Mouse (Mus musculus): ENCODE data around the gene Kcna6.

Gene Kcna6

GRCm38 (mm10) chr6:126740211-126741142, at the start of gene Kcna6:
Gene Kcna6 (minus strand): TSS chr6:126740674.
- DNase-seq (ENCODE audit: low read depth, low spot score), result peak; percentile 49

- DNase-seq (ENCODE audit: low read depth, low spot score), result peak; percentile 46
These were observed 48.4 kb upstream of the Kcna6 start for GRCm38 (mm10) chr6:126788863-126789262.

- no peak for DNase-seq (ENCODE audit: low read depth, low spot score)
These were observed 43.7 kb upstream of the Kcna6 start for GRCm38 (mm10) chr6:126784206-126784605.

GRCm38 (mm10) chr6:126783651-126784066, 43.2 kb upstream of the Kcna6 start:
- DNase-seq (ENCODE audit: low read depth, low spot score), result no peak

- no peak for DNase-seq (ENCODE audit: low read depth, low spot score)
These were observed 42.6 kb upstream of the Kcna6 start for GRCm38 (mm10) chr6:126783056-126783455.

- no peak for DNase-seq (ENCODE audit: low read depth, low spot score)
These were observed 37.4 kb upstream of the Kcna6 start for GRCm38 (mm10) chr6:126777889-126778288.

- no peak for DNase-seq (ENCODE audit: low read depth, low spot score)
These were observed 33.4 kb upstream of the Kcna6 start for GRCm38 (mm10) chr6:126773873-126774272.

- no peak for DNase-seq (ENCODE audit: low read depth, low spot score)
These were observed 31.9 kb upstream of the Kcna6 start for GRCm38 (mm10) chr6:126772326-126772725.

- DNase-seq (ENCODE audit: low read depth, low spot score), result no peak
These were observed 29.8 kb upstream of the Kcna6 start for GRCm38 (mm10) chr6:126770146-126770731.

GRCm38 (mm10) chr6:126768957-126769665, 28.6 kb upstream of the Kcna6 start:
- DNase-seq (ENCODE audit: low read depth, low spot score), result no peak

GRCm38 (mm10) chr6:126767610-126768532, 27.4 kb upstream of the Kcna6 start:
- no peak for DNase-seq (ENCODE audit: low read depth, low spot score)

GRCm38 (mm10) chr6:126766552-126766951, 26.1 kb upstream of the Kcna6 start:
- DNase-seq (ENCODE audit: low read depth, low spot score), result peak; percentile 25

- no peak for DNase-seq (ENCODE audit: low read depth, low spot score)
These were observed 24.2 kb upstream of the Kcna6 start for GRCm38 (mm10) chr6:126764563-126765091.

GRCm38 (mm10) chr6:126761362-126761761, 20.9 kb upstream of the Kcna6 start:
- DNase-seq (ENCODE audit: low read depth, low spot score), result no peak

- DNase-seq (ENCODE audit: low read depth, low spot score), result peak; percentile 50
These were observed 15.4 kb upstream of the Kcna6 start for GRCm38 (mm10) chr6:126755729-126756411.

GRCm38 (mm10) chr6:126752520-126752919, 12.0 kb upstream of the Kcna6 start:
- DNase-seq (ENCODE audit: low read depth, low spot score), result peak; percentile 42

- DNase-seq (ENCODE audit: low read depth, low spot score), result no peak
These were observed 5.4 kb upstream of the Kcna6 start for GRCm38 (mm10) chr6:126745888-126746287.

GRCm38 (mm10) chr6:126742610-126743009, 2.1 kb upstream of the Kcna6 start:
- no peak for DNase-seq (ENCODE audit: low read depth, low spot score)

- DNase-seq (ENCODE audit: low read depth, low spot score), result no peak
These were observed 906 bp downstream of the Kcna6 start for GRCm38 (mm10) chr6:126739326-126740210.

All from ZHBTc4 (cell line).